Mouse (Mus musculus) spleen, adult 2 months (tissue): ENCODE measurements around the gene Akt2.

Experiments
- CTCF ChIP-seq: fragments of 200-500 bp; IDR thresholded peaks from 2 replicates; pipeline ENCODE4 v1.5.1; 2011; ENCODE audit warnings: mild to moderate bottlenecking, inconsistent platforms; ENCODE audit not compliant: insufficient read depth, insufficient read length, insufficient replicate concordance; ENCODE audit errors: extremely low read depth
- POLR2A ChIP-seq: fragments of 200-500 bp; IDR thresholded peaks from 2 replicates; pipeline ENCODE4 v1.6.1; 2011; ENCODE audit warnings: low read depth, low read length, inconsistent platforms

- TF ChIP-seq CTCF (no peak), POLR2A (no peak)
These were observed 662 bp upstream of the Akt2 start for GRCm38 (mm10) chr7:27590566-27591213.
